In genomic region chr11:69876867-69877266, GRCm38 (mm10) we compare ENCODE assay signal across 8 mouse cellular contexts. TPM values are rescaled to one million over a fixed set of nuclear protein-coding genes. Genes with fewer than 3 reads are reported as not detected.
A peak's percentile ranks its signal among the peaks of the same experiment; 100 is the strongest.
DNase-seq lines count a peak whose midpoint lies in the region; ATAC-seq and TF ChIP-seq lines count a peak whose summit lies in the region.

No protein-coding gene starts in this region.

- intact Hi-C loops in heart, postnatal 36 days (cut with DNase I) = loop anchor here (2.0 to 5.0 kb wide), 7 partner anchors 30 to 195 kb away; partner anchors contain the start of genes Plscr3, Senp3, Slc2a4 and Tmem256

- H3K4me3 ChIP-seq in forebrain, embryonic 15.5 days = 0 out of 2 replicates have a peak overlapping the region, but pooled peaks have one; percentile 2
- no peak overlapping the region for H3K4me3 ChIP-seq in lung, postnatal 0 days (ENCODE audit: low read depth, low read length)

- ATAC-seq in forebrain, embryonic 15.5 days (replicated peaks) = 0 out of 2 replicates have a peak, but pooled peaks have one; percentile 42
- ATAC-seq in lung, postnatal 0 days = peak; percentile 31

- no peak overlapping the region for H3K9ac ChIP-seq in forebrain, embryonic 15.5 days (replicated peaks)
- no peak overlapping the region for H3K9ac ChIP-seq in lung, postnatal 0 days (replicated peaks; ENCODE audit: low read depth)

- H3K9me3 ChIP-seq in forebrain, embryonic 15.5 days = no peaks in the 10 kb centered on the region
- no peaks in the 10 kb centered on the region for H3K9me3 ChIP-seq in lung, postnatal 0 days (ENCODE audit: low read length)

- WGBS in forebrain, embryonic 15.5 days = under 1% methylated on average over 12 of the region's 12 CpGs
- 2% methylated on average over 12 of the region's 12 CpGs for WGBS in lung, postnatal 0 days

- H3K4me2 ChIP-seq in forebrain, embryonic 15.5 days (replicated peaks) = peak overlapping the region; percentile 31
- H3K4me2 ChIP-seq in lung, postnatal 0 days (replicated peaks; ENCODE audit: low read depth, low read length) = peak overlapping the region; percentile 34

- peak; percentile 95 for TF ChIP-seq CTCF in lung, postnatal 0 days (IDR thresholded peaks at IDR 0.05)

- peaks cover 15% of the 10 kb centered on the region for H3K27me3 ChIP-seq in forebrain, embryonic 15.5 days
- H3K27me3 ChIP-seq in lung, postnatal 0 days (replicated peaks; ENCODE audit: insufficient read depth, low read length) = no peaks in the 10 kb centered on the region

- no peak for TF ChIP-seq EP300 in lung, postnatal 0 days (IDR thresholded peaks at IDR 0.05)

- H3K27ac ChIP-seq in forebrain, embryonic 15.5 days (replicated peaks) = no peak overlapping the region
- peak overlapping the region; percentile 33 for H3K27ac ChIP-seq in lung, postnatal 0 days (ENCODE audit: low read length)

- peaks cover 17% of the 10 kb centered on the region for H3K4me1 ChIP-seq in forebrain, embryonic 15.5 days
- H3K4me1 ChIP-seq in lung, postnatal 0 days (ENCODE audit: insufficient read depth, low read depth, low read length) = peaks cover 13% of the 10 kb centered on the region

- DNase-seq in ES-CJ7 (ENCODE audit: low read depth, low spot score) = peak; percentile 95
- DNase-seq in cerebellum, adult 11-12 months = peak; percentile 79
- peak; percentile 87 to 91 for DNase-seq in heart, postnatal 36 days
- DNase-seq in layer of hippocampus, adult 8-10 months (ENCODE audit: low spot score in 2 of 2) = peak; percentile 62 to 78
- peak; percentile 95 for DNase-seq in lung, postnatal 0 days (ENCODE audit: low spot score)
- DNase-seq in ovary, postnatal 14 days (ENCODE audit: low spot score) = peak; percentile 87
- peak; percentile 95 for DNase-seq in thymus, postnatal 14 days

- H3K36me3 ChIP-seq in forebrain, embryonic 15.5 days = no peaks in the 10 kb centered on the region
- no peaks in the 10 kb centered on the region for H3K36me3 ChIP-seq in lung, postnatal 0 days (ENCODE audit: insufficient read depth, low read length)

RNA-seq across cellular contexts. Expression of gene Tmem95, which starts 1.0 kb away (rescaled TPM):
- polyA plus RNA-seq in forebrain, embryonic 15.5 days (2015; fragmentation: Nextera tagmentation; extraction: Ambion mirVana) = not detected in 2 replicates
- not detected for total RNA-seq in heart, postnatal 36 days (2021)
- total RNA-seq in layer of hippocampus, adult 8-10 months (2022) = not detected
- not detected in 2 replicates for polyA plus RNA-seq in lung, postnatal 0 days (2015; fragmentation: Nextera tagmentation; extraction: Ambion mirVana)

RNA-seq across cellular contexts. Expression of gene Kctd11, which starts 4.3 kb away (rescaled TPM):
- polyA plus RNA-seq in forebrain, embryonic 15.5 days (2015; fragmentation: Nextera tagmentation; extraction: Ambion mirVana) = 1.2 and 1.3 TPM in 2 replicates
- 1 to 10 TPM; 2.6 to 2.8 TPM for total RNA-seq in heart, postnatal 36 days (2021)
- total RNA-seq in layer of hippocampus, adult 8-10 months (2022) = 1 to 10 TPM; 1.4 to 2.8 (median 1.6) TPM
- 10.1 and 11.4 TPM in 2 replicates for polyA plus RNA-seq in lung, postnatal 0 days (2015; fragmentation: Nextera tagmentation; extraction: Ambion mirVana)

RNA-seq across cellular contexts. Expression of gene Tnk1, which starts 18.3 kb away (rescaled TPM):
- polyA plus RNA-seq in forebrain, embryonic 15.5 days (2015; fragmentation: Nextera tagmentation; extraction: Ambion mirVana) = 0.27 and 0.36 TPM in 2 replicates
- under 1 TPM; 0.08 to 0.11 TPM for total RNA-seq in heart, postnatal 36 days (2021)
- not detected for total RNA-seq in layer of hippocampus, adult 8-10 months (2022)
- 6.1 and 7.6 TPM in 2 replicates for polyA plus RNA-seq in lung, postnatal 0 days (2015; fragmentation: Nextera tagmentation; extraction: Ambion mirVana)

RNA-seq across cellular contexts. Expression of gene Acap1, which starts 18.5 kb away (rescaled TPM):
- polyA plus RNA-seq in forebrain, embryonic 15.5 days (2015; fragmentation: Nextera tagmentation; extraction: Ambion mirVana) = 0.48 and 0.51 TPM in 2 replicates
- under 1 TPM; 0.78 to 0.89 TPM for total RNA-seq in heart, postnatal 36 days (2021)
- under 1 TPM in 2 of 4 experiments, not detected in 2; 0.14 to 0.34 TPM for total RNA-seq in layer of hippocampus, adult 8-10 months (2022)
- polyA plus RNA-seq in lung, postnatal 0 days (2015; fragmentation: Nextera tagmentation; extraction: Ambion mirVana) = 1.5 and 1.7 TPM in 2 replicates

RNA-seq across cellular contexts. Expression of gene 2810408A11Rik, which starts 23.9 kb away (rescaled TPM):
- polyA plus RNA-seq in forebrain, embryonic 15.5 days (2015; fragmentation: Nextera tagmentation; extraction: Ambion mirVana) = 19.9 and 20.7 TPM in 2 replicates
- total RNA-seq in heart, postnatal 36 days (2021) = under 1 TPM; 0.73 to 0.89 TPM
- under 1 TPM in 2 of 4 experiments, not detected in 2; 0.64 to 0.72 TPM for total RNA-seq in layer of hippocampus, adult 8-10 months (2022)
- 6.4 and 7.0 TPM in 2 replicates for polyA plus RNA-seq in lung, postnatal 0 days (2015; fragmentation: Nextera tagmentation; extraction: Ambion mirVana)
